Mouse (Mus musculus): ENCODE results near the gene Amh.

Gene Amh

DNA sequence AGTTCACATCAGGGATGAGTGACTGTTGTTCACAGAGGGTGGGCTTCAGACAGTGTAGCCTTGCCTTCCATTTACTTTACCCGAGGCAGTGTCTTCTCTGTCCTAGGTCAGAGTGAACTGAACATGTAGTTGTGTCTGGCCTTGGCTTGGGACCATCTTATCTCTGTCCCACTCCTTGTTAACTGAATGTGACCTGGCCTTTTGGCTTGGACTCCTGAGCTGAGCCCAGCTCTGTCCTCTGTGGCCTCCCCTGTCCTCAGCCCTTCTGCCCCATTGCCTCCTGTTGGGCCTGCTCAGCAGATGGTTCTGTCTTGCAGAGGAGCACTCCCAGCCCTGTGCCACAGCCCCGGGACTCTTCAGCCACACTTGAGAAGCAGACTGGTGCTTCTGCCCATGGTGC is 17.5 kb upstream of the Amh start:
- DNase-seq (ENCODE audit: low spot score) = no peak

DNA sequence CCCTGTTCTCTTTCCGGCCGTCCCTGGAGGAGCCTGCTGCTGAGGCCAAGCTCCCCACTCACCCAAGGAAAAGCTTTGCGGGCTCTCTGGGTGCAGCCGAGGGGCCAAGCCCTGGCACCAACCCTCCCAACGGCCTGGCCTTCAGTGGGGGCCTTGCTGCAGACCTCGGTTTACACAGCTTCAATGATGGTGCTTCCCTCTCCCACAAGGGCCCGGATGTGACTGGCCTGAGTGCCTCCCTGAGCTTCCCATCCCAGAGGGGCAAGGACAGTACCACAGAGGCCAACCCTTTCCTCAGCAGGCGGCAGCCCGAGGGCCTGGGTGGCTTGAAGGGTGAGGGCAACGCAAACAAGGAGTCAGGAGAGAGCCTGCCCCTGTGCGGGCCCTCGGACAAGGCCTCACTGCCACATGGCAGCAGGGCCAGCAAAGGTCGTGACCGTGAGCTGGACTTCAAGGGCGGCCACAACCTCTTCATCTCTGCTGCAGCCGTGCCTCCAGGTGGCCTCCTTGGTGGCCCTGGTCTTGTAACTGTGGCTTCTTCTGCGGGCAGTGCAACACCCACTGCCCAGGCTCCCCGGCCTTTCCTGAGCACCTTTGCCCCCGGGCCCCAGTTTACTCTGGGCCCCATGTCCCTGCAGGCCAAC is 14.2 kb upstream of the Amh start:
- no peak for DNase-seq (ENCODE audit: low spot score)

DNA sequence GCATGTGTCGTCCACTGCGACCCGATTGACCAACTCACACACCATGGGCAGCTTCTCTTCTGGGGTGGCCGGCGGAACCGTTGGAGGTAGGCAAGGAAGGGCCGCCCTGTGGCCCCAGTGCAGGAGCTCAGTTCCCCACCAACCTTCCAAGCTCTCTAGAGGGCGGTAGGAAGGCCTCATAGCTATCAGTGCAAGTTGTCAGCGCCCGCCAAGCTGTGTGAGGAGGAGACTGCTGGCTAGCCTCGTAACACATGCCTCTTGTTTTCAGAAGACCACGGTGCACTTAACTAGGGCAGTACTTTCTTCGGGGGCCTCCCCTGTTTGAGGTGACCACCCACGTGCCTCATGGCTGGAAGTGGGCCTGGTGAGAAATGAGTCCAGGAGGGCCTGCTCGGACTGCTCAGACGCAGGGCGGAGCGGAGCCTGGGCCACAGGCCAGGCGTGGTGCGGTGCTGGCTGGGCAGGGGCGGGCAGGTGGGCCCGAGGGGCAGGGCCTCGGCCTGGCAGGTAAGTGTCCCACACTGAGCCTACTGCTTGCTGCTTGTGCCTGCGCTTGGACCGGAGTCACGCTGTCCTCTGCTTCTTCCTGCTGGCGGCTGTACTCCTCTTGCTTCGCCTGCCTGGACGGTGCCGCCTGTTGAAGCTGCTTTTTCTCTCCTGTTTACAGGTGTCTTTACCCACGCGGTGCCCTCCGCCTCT is 13.4 kb upstream of the Amh start:
- DNase-seq (ENCODE audit: low spot score) = no peak

DNA sequence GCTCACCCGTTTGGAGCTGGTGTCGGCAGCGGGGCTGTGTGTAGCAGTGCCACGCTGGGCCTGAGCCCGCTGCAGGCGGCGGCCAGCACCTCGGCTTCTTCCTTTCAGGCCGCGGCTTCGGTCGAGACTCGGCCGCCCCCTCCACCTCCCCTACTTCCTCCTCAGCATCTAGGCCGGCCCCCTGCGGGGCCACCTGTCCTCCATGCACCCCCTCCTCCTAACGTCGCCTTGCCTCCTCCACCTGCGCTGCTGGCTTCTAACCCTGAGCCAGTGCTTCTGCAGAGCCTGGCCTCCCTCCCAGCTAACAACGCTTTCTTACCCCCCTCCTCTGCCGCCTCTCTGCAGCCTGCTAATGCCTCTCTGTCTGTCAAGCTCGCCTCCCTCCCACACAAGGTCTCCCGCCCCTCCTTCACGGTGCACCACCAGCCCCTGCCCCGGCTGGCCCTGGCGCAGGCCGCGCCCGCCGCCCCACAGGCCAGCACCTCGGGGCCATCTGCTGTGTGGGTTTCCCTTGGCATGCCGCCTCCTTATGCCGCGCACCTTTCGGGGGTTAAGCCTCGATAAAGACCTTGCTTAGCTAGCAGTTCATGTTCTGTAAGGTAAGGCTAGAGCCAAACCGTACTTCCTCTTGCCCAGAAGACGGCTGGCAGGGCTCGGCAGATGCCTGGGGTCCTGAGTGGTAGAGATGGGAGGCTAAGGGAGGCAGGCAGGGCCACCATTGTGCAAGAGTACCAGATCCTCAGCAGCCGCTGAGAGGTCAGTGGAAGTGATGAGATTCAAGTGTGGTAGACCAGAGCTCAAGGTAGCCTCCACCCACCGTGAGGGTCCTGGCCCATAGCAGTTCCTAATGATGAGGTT is 12.6 kb upstream of the Amh start:
- no peak for DNase-seq (ENCODE audit: low spot score)

DNA sequence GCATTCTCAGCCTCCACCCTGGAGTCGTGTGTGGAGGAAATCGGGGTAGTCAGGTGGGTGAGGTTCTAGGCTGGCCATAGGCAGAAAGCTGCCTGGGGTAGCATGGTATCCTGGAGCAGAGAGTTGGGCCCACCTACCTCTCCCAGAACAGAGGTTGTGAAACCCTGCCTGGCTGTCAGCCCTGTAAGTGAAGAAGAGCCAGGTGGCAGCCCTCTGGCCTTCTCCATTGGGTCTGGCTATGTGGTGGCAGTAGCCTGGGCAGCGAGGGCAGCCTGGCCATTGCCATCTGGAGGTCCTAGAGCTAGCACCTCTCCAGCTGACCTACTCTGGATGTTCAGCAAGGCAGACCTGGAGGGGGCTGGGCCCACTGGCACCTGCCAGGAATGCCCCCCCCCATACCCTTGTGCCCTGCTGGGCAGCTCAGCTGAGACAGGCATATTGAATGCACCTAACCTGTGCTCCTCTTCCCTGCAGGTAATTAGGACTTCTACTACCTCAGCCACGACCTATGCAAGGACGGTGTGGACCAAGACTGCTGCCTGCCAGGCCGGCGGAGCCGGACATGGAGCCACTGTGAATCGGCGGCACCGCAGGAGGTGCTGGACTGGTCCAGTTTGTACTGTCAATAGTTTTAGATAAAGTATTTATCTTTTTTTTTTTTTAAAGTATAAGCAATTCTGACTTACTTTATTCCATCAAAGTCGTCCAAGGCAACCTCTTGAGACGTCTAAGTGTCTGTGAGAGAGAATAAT is 11.8 kb upstream of the Amh start:
- DNase-seq (ENCODE audit: low spot score) = no peak

DNA sequence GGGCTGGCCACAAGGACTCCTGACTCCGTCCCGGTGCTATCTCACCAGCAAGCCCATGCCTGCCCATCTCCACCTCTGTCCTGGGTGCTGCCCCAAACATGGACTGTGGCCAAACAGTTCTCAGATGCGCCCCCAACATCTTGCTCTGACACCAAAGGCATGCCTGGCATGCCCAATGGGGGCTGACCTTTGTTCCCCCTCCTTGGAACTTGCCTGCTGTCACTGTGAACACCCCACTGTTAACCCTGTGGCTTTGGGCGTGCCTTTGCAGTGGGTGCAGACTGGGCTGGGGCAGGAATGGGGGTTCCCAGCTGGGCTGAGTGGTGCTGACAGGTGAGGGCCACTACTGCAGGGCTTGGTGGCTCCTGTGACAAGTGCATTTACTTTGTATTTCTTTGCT is 11.2 kb upstream of the Amh start:
- no peak for DNase-seq (ENCODE audit: low spot score)

DNA sequence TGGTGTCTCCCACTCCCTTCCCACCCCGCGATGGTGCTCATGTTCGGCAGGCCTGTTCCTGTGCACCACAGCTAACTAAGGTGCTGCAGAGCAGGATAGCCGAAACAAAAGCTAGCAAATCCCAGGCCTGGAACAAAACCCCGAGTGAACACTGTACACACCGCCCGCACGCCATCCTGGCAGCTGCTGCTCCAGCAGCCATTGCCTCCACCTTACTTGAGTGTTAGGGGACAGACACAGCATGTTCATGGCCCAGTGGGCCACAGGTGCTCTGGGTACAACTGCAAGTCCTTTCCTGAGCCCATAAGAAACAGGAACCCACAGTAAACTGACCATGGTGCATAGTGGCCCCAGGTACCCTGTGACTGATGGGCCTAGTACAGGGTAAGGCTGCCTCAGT is 10.3 kb upstream of the Amh start:
- DNase-seq (ENCODE audit: low spot score) = no peak

DNA sequence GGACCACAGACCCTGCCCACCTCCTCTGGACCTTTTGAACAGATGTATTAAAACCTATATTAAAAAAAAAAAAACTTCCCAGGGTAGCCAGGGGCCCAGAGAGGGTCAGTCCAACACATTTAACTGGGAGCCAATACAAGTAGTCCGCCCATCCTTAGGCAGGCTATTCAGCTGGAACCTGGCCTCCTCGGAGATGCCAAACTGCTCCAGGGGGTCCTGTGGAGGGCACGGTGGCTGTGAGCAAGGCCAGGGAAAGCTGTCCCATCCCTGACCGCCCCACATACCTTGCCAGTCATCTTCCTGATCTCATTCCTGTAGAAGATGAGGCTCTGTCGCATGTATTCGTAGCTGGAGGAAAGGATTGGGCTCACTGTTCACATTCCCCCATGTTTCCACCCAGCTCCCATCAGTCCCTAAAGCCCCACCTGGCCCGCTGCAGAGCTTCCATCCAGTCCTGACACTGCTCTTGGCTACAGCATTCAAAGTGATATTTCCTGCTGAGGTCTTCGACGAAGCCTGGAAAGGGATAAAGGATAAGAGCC is 8.7 kb upstream of the Amh start:
- no peak for DNase-seq (ENCODE audit: low spot score)

DNA sequence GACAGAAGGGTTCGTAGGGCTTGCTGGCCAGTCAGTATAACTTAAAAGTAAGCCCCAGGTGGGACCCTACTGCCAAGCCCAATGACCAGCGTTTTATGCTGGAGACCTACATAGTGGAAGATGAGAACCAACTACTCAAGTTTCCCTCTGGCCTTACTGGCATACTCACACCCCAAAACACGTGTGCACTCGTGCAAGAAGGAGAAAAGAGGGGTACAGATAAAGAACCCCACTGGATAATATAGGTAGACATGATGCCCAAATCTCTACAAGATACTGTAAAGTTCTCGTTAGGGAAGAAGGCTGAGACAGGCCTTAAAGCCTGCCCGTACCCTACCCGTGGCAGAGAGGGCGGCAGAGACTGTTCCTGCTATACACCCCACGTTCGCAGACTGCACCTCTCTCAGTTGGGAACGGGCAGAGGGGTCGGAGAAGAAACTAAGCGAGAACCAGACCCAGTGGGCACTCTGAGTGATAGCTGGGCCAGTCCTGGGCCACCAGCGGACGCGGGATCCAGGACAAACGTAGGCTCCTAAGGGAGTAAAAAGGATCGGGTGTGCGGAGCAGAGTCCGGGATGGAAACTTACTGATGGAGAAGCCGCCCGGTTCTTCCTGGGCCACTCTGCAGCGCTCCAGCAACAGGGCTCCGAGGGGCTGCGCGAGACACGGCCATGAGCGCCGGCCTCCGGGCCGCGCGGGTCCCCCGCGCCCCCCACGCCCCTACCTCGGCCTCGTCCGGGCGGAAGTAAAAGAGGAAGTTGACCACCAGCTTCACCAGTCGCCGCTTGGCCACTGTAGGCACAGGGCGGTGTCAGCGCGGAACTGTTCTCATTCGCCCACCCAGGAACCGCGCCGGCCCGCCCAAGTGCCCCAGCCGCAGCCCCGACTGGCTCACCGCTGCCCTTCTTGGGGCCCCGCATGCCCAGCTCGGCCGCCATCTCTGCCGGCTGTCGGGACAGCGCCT is 7.6 kb upstream of the Amh start:
- no peak for DNase-seq (ENCODE audit: low spot score)

DNA sequence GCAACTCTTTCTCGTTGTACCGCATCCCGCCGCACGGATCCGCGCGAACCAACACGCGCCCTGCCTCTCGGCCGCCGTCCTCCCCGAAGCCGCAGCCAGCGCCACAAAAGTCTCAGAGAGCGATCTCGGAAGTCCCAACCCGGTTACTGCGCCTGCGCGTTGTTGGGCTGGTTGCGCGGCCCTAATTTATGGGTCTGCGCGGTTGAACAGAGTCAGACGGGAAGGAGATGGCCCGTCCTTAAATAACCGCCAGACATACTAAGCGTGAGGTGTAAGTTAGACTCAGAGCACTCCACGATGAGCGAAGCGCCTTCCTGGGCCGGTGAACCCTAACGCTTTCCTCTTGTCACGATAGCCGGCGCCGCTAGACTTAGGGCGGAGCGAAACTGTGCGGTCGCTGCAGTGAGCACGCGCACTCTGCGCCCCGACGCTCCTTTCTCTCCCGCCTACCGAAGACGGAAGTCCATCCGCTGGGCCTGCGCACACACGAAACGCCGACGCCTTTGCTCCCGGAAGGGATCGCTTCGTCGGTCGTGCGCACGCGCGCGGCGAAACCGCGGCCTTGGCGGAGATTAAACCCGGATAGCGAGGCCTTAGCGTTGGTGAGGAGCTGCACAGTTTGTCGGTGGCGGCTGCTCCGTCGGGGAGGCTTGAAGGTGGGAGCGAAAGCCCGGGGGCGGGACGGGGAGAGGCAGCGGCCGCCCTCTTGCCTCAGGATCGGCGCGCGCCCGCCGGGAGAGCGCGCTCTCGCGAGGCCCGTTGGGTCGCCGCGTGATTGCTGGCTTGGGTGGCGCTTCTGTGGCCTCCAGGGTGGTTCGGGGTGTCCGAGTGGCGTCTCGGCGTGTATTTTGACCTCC is 6.7 kb upstream of the Amh start, which contains the start of the genes Sf3a2 and Plekhj1:
Sf3a2 (plus strand) TSS at position 49 of the 857 bp plus-strand sequence.
Plekhj1 (minus strand) TSS at position 477 of the 857 bp plus-strand sequence.
- peak; percentile 97 for DNase-seq (ENCODE audit: low spot score)

DNA sequence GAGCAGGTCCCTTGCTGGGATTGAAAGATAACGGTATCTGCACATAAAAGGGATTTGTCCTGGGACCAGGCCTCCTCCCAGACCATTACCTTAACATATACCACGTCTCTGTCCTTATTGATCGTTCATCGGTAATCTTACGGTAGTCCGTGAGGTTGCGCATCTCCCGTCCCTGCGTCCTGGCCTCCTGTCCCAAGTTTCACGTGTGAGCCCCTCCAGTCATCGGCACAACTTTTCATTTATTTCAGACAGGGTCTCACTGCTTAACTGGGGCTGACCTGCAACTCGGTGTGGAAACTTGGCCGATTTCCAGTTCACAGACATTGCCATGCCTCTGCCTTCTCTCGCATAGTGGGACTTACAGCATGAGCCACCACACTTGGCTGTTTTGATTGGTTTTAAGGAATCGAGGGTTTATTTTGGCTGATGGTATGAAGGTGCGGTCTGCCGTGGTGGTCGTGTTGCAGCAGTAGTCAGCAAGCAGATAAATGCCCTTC is 5.9 kb upstream of the Amh start:
- no peak for DNase-seq (ENCODE audit: low spot score)

DNA sequence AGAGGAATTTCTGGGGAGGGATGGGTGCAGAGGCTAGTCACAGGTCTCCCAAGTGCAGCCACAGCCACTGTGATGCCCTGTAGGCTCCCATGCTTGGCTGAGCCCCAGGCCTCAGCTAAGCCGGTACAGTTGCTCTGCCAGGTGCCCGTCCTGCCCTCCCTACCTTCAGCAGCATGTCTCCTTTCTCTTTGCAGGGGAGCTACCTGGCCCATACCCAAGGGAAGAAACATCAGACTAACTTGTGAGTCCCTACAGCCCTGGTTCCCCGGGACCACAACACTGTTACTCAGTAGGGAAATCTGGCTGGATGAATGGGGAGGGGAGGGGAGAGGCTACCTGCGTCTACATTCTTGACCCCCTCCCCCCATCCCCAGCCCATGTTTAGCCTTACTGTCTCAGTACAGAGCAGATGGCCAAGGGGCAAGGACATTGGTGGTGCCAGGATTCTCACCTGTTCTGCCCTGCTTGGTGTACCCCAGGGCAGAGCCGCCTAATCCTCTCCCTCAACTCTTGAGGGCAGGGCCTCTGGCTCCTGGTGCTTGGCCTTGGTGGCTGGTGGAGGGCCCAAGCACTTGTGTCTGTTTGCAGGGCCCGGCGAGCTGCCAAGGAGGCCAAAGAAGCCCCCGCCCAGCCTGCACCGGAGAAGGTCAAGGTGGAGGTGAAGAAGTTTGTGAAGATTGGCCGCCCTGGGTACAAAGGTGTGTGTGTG is 2.7 kb upstream of the Amh start:
- DNase-seq (ENCODE audit: low spot score) = no peak

DNA sequence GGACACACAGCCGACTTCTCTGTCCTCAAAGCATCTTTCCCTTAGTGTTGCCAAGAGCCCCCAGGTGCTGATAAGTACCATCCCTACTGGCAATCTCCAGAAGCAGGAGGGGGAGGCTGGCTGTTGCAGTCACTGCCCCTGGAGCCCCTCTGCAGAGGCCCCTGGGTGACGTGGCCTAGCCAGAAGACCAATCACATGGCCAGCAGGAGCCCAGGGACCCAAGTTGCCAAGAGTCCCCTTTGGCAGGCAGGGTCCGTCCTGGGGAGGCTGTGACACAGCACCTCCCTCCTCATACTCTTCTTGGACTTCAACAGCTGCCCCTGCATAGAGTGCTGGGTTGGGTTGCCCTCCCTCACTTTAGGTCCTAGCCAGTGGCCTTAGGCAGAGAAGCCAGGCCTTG is 2.0 kb upstream of the Amh start:
- no peak for DNase-seq (ENCODE audit: low spot score)

DNA sequence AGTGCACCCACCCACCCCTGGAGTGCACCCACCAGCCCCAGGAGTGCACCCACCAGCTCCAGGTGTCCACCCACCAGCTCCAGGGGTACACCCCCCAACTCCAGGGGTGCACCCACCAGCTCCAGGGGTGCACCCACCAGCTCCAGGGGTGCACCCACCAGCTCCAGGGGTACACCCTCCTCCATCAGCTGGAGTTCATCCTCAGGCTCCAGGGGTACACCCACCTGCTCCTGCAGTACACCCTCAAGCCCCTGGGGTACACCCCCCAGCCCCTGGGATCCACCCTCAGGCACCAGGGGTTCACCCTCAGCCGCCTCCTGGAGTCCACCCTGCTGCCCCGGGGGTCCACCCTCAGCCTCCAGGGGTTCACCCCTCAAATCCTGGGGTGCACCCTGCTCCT is 703 bp upstream of the Amh start:
- DNase-seq (ENCODE audit: low spot score) = no peak

DNA sequence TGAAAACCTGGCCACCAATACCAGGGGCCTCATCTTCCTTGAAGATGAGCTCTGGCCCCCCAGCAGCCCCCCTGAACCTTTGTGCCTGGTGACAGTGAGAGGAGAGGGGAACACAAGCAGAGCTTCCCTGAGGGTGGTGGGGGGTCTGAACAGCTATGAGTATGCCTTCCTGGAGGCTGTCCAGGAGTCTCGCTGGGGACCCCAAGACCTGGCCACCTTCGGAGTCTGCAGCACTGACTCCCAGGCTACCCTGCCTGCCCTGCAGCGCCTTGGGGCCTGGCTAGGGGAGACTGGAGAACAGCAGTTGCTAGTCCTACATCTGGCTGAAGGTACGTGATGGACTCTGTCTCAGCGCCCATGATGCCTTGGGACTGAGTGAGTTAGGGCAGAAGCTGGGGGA is 279 bp downstream of the Amh start:
- no peak for DNase-seq (ENCODE audit: low spot score)

DNA sequence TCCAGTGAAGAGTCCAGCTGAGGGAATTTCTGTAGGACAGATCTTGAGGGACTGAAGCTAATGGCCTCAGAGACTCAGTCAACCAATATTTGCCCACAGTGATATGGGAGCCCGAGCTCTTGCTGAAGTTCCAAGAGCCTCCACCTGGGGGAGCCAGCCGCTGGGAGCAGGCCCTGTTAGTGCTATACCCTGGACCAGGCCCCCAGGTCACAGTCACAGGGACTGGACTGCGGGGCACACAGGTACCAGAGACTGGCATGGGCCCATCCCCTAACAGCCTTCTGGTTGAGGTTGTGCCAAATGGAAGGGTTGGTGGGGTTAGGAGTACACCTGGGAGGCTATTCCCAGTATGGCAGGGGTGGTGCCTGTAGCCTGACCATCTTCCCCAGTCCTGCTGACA is 882 bp downstream of the Amh start:
- no peak for DNase-seq (ENCODE audit: low spot score)

DNA sequence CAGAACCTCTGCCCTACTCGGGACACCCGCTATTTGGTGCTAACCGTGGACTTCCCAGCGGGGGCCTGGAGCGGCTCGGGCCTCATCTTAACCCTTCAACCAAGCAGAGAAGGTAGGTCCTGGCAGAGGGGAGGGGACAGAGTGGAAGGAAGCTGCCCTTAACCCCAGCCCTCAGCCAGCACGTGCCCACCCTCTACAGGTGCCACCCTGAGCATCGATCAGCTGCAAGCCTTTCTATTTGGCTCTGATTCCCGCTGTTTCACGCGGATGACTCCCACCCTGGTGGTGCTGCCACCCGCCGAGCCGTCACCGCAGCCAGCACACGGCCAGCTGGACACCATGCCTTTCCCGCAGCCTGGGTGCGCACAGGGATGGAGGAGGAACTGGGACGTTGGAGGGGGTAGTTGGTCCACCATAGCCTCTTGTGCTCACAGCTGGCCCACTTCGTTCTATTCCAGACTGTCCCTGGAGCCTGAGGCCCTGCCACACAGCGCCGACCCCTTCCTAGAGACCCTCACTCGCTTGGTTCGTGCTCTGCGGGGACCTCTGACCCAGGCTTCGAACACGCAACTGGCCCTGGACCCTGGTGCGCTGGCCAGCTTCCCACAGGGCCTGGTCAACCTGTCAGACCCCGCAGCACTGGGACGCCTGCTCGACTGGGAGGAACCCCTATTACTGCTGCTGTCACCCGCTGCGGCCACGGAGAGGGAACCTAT is 1.5 kb downstream of the Amh start:
- DNase-seq (ENCODE audit: low spot score) = no peak

DNA sequence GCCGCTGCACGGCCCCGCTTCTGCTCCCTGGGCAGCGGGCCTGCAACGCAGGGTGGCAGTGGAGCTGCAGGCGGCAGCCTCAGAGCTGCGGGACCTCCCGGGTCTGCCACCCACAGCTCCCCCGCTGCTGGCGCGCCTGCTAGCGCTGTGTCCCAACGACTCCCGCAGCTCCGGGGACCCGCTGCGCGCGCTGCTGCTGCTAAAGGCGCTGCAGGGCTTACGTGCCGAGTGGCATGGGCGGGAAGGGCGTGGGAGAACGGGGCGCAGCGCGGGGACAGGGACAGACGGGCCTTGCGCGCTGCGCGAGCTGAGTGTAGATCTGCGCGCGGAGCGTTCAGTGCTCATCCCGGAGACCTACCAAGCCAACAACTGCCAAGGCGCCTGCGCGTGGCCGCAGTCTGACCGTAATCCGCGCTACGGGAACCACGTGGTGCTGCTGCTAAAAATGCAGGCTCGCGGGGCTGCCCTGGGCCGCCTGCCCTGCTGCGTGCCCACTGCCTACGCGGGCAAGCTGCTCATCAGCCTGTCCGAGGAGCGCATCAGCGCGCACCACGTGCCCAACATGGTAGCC is 2.1 kb downstream of the Amh start:
- no peak for DNase-seq (ENCODE audit: low spot score)
